Mouse (Mus musculus): ENCODE results near the gene Sh2d1a. TPM values are rescaled to one million over a fixed set of nuclear protein-coding genes. Genes with fewer than 3 reads are reported as not detected.

Sh2d1a gene
- polyA plus RNA-seq (2012): not detected in 2 replicates

DNA sequence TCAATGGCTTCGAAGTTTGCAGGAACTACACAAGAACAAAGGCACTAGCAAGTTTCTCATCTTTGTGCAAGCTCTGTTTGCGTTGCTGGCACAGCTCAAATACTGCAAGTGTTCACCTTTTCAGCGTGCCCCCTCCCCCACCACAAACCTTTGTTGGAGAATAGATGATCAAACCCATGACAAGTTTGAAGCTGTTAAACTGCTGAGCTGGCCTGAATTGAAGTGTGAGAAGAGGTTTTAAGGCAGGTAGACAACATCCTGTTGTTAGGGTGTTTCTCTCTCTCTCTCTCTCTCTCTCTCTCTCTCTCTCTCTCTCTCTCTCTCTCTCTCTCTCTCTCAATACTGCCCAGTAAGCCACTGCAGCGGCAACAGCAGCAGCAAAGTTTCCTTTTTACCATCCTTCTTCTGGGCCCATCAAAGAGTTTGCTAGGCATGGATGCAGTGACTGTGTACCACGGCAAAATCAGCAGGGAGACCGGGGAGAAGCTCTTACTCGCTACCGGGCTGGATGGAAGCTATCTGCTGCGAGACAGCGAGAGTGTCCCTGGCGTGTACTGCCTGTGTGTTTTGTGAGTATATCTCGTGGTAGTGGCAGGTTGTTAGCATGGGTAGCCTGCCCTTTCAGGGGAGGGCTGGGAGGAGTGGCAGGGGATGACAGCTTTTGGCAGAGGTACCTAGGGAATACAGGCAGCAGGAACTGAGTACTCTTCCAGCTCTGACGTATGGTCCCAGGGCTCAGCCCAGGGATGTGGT, at the start of gene Sh2d1a:
TSS of gene Sh2d1a (plus strand) at position 163 of the 753 bp plus-strand sequence.

DNA sequence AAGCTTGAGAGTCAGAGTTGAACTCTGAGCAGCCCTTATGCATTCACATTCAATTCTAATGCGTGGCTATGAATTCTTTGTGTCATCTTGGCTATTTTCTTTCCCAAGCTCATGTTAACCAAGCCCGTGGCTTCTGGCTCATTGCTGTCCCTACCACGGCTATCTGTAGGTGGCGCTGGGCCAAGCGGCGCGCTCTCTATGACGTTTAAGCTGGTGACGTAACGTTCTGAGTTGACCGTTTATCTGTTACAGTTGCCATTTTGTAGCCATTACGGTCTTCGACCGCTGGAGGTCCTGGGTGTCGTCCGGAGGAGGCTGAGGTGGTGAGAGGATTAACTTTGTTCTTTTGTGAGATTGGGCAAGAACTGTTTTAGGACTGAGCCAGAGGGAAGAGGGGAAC, 12.8 kb upstream of the Sh2d1a start, which contains the start of gene Tex13c2:
TSS of gene Tex13c2 (plus strand) at position 246 of the 400 bp plus-strand sequence.

Other genes starting within 250 kb of the Sh2d1a start
- gene Tex13c2, start 12.8 kb upstream of the Sh2d1a start, polyA plus RNA-seq (2012): not detected in 2 replicates